18 mouse cellular contexts compared by ENCODE assay signal in genomic region chr15:60136671-60137070, GRCm38 (mm10).
"Had no signal": no experiment of that assay in that cellular context is flagged by ENCODE, and none has a peak within 500 bp of the region (broad histone marks: within the 10 kb centered on the region; RNA-seq: fewer than 3 reads in every experiment).

No protein-coding gene starts in this region.

- ATAC-seq: liver, postnatal 0 days; lung, postnatal 0 days; midbrain, embryonic 16.5 days had no signal

- H3K4me3 ChIP-seq: liver, embryonic 15.5 days; lung, embryonic 15.5 days; midbrain, embryonic 10.5 days; midbrain, embryonic 12.5 days; myocyte; neural tube, embryonic 12.5 days had no signal

- H3K36me3 ChIP-seq: liver, embryonic 15.5 days; lung, embryonic 15.5 days; midbrain, embryonic 10.5 days; midbrain, embryonic 12.5 days; neural tube, embryonic 12.5 days had no signal

- H3K9me3 ChIP-seq: liver, embryonic 15.5 days; lung, embryonic 15.5 days; midbrain, embryonic 10.5 days; midbrain, embryonic 12.5 days; neural tube, embryonic 12.5 days had no signal

- H3K27me3 ChIP-seq: liver, embryonic 15.5 days; lung, embryonic 15.5 days; midbrain, embryonic 12.5 days; neural tube, embryonic 12.5 days had no signal

- H3K9ac ChIP-seq: liver, embryonic 15.5 days; liver, postnatal 0 days; lung, embryonic 15.5 days; midbrain, embryonic 12.5 days; neural tube, embryonic 12.5 days had no signal

- H3K27ac ChIP-seq: liver, embryonic 15.5 days; lung, embryonic 15.5 days; midbrain, embryonic 10.5 days; midbrain, embryonic 12.5 days; neural tube, embryonic 12.5 days had no signal

- H3K4me2 ChIP-seq: liver, embryonic 15.5 days; lung, embryonic 15.5 days; midbrain, embryonic 12.5 days; neural tube, embryonic 12.5 days had no signal

- H3K4me1 ChIP-seq: liver, embryonic 15.5 days; midbrain, embryonic 10.5 days; midbrain, embryonic 12.5 days; neural tube, embryonic 12.5 days had no signal

- DNase-seq: liver, postnatal 0 days; lung, adult 2 months; lung, postnatal 14 days; lung, postnatal 4 days; midbrain, embryonic 14.5 days; right cerebral cortex, postnatal 14 days; spleen, adult 18-20 months; thymus, adult 18-20 months; thymus, postnatal 14 days; thymus, postnatal 36 days had no signal
